Mouse (Mus musculus): ENCODE data around the gene Echdc3.
A peak's percentile ranks its signal among the peaks of the same experiment; 100 is the strongest.

The Echdc3 gene

GRCm38 (mm10) chr2:6226361-6227058 lies 13.7 kb upstream of the Echdc3 start:
- no peak for DNase-seq (ENCODE audit: low spot score)

GRCm38 (mm10) chr2:6220141-6220805 lies 7.4 kb upstream of the Echdc3 start:
- peak; percentile 60 for DNase-seq (ENCODE audit: low spot score)

- DNase-seq (ENCODE audit: low spot score): no peak
Measured at GRCm38 (mm10) chr2:6212327-6212723, 508 bp downstream of the Echdc3 start.

- DNase-seq (ENCODE audit: low spot score): no peak
Measured at GRCm38 (mm10) chr2:6210840-6211239, 2.0 kb downstream of the Echdc3 start.

- DNase-seq (ENCODE audit: low spot score): no peak
Measured at GRCm38 (mm10) chr2:6209746-6210145, 3.1 kb downstream of the Echdc3 start.

- DNase-seq (ENCODE audit: low spot score): no peak
Measured at GRCm38 (mm10) chr2:6209116-6209515, 3.7 kb downstream of the Echdc3 start.

- DNase-seq (ENCODE audit: low spot score): no peak
Measured at GRCm38 (mm10) chr2:6207736-6208135, 5.1 kb downstream of the Echdc3 start.

GRCm38 (mm10) chr2:6196363-6196973 lies 16.4 kb downstream of the Echdc3 start:
- DNase-seq (ENCODE audit: low spot score): no peak

- DNase-seq (ENCODE audit: low spot score): no peak
Measured at GRCm38 (mm10) chr2:6195468-6196239, 17.2 kb downstream of the Echdc3 start.

- no peak for DNase-seq (ENCODE audit: low spot score)
Measured at GRCm38 (mm10) chr2:6194497-6194896, 18.3 kb downstream of the Echdc3 start.

- no peak for DNase-seq (ENCODE audit: low spot score)
Measured at GRCm38 (mm10) chr2:6193591-6193973, 19.3 kb downstream of the Echdc3 start.

- no peak for DNase-seq (ENCODE audit: low spot score)
Measured at GRCm38 (mm10) chr2:6192820-6193590, 19.8 kb downstream of the Echdc3 start.

GRCm38 (mm10) chr2:6190036-6190435 lies 22.8 kb downstream of the Echdc3 start:
- no peak for DNase-seq (ENCODE audit: low spot score)

- DNase-seq (ENCODE audit: low spot score): no peak
Measured at GRCm38 (mm10) chr2:6189675-6189998, 23.2 kb downstream of the Echdc3 start.

- DNase-seq (ENCODE audit: low spot score): no peak
Measured at GRCm38 (mm10) chr2:6188891-6189674, 23.8 kb downstream of the Echdc3 start.

GRCm38 (mm10) chr2:6187418-6187817 lies 25.4 kb downstream of the Echdc3 start:
- no peak for DNase-seq (ENCODE audit: low spot score)

GRCm38 (mm10) chr2:6186913-6187312 lies 25.9 kb downstream of the Echdc3 start:
- DNase-seq (ENCODE audit: low spot score): no peak

- no peak for DNase-seq (ENCODE audit: low spot score)
Measured at GRCm38 (mm10) chr2:6179749-6180117, 33.1 kb downstream of the Echdc3 start.

- DNase-seq (ENCODE audit: low spot score): no peak
Measured at GRCm38 (mm10) chr2:6178901-6179748, 33.7 kb downstream of the Echdc3 start.

GRCm38 (mm10) chr2:6173013-6173412 lies 39.8 kb downstream of the Echdc3 start:
- DNase-seq (ENCODE audit: low spot score): no peak

All from spleen, adult 12 weeks (tissue).